Comparison of ENCODE assay signal across 34 mouse cellular contexts in genomic region chr8:113882558-113882957, GRCm38 (mm10). TPM values are rescaled to one million over a fixed set of nuclear protein-coding genes. Genes with fewer than 3 reads are reported as not detected.
"Had no signal": no experiment of that assay in that cellular context is flagged by ENCODE, and none has a peak within 500 bp of the region (broad histone marks: within the 10 kb centered on the region; RNA-seq: fewer than 3 reads in every experiment).

No protein-coding gene starts in this region.

- H3K9ac ChIP-seq: heart, embryonic 12.5 days; heart, embryonic 13.5 days; heart, embryonic 15.5 days; hindbrain, embryonic 12.5 days; hindbrain, embryonic 13.5 days; hindbrain, embryonic 14.5 days; hindbrain, embryonic 15.5 days; intestine, embryonic 15.5 days had no signal

- H3K4me1 ChIP-seq: heart, embryonic 12.5 days; heart, embryonic 15.5 days; hindbrain, embryonic 12.5 days; hindbrain, embryonic 13.5 days; hindbrain, embryonic 15.5 days; intestine, embryonic 15.5 days had no signal

- DNase-seq: heart, adult 2 months; heart, postnatal 14 days; heart, postnatal 36 days; heart, postnatal 4 days; kidney, adult 11 months; kidney, adult 18-20 months; kidney, adult 2 months; kidney, adult 8-10 months; kidney, adult 9 months; kidney, postnatal 14 days; kidney, postnatal 25 days; kidney, postnatal 4 days; layer of hippocampus, adult 9-11 months; layer of hippocampus, postnatal 36 days had no signal

- H3K4me2 ChIP-seq: heart, embryonic 12.5 days; heart, embryonic 13.5 days; heart, embryonic 15.5 days; hindbrain, embryonic 12.5 days; hindbrain, embryonic 13.5 days; hindbrain, embryonic 14.5 days; hindbrain, embryonic 15.5 days; intestine, embryonic 15.5 days had no signal

- H3K4me3 ChIP-seq: heart, adult 2 months; heart, embryonic 12.5 days; heart, embryonic 13.5 days; heart, embryonic 15.5 days; hindbrain, embryonic 10.5 days; hindbrain, embryonic 12.5 days; hindbrain, embryonic 13.5 days; hindbrain, embryonic 15.5 days; intestine, embryonic 15.5 days; layer of hippocampus, adult 2 months; left cerebral cortex, adult 2 months had no signal

- H3K9me3 ChIP-seq: heart, embryonic 12.5 days; heart, embryonic 13.5 days; heart, embryonic 15.5 days; hindbrain, embryonic 12.5 days; hindbrain, embryonic 13.5 days; hindbrain, embryonic 15.5 days; intestine, embryonic 15.5 days had no signal

- ATAC-seq: hindbrain, embryonic 16.5 days; hindbrain, postnatal 0 days; inflammation-experienced regulatory T-cells, adult 6 months; intestine, embryonic 15.5 days; intestine, embryonic 16.5 days; intestine, postnatal 0 days had no signal

- H3K27ac ChIP-seq: heart, adult 2 months; heart, embryonic 13.5 days; heart, embryonic 15.5 days; hindbrain, embryonic 10.5 days; hindbrain, embryonic 12.5 days; hindbrain, embryonic 13.5 days; hindbrain, embryonic 14.5 days; hindbrain, embryonic 15.5 days; hindbrain, postnatal 0 days; intestine, embryonic 15.5 days; kidney, postnatal 0 days; layer of hippocampus, adult 2 months; left cerebral cortex, adult 2 months had no signal

- H3K36me3 ChIP-seq: heart, embryonic 12.5 days; heart, embryonic 13.5 days; heart, embryonic 15.5 days; hindbrain, embryonic 10.5 days; hindbrain, embryonic 12.5 days; hindbrain, embryonic 13.5 days; hindbrain, embryonic 15.5 days; intestine, embryonic 15.5 days had no signal

- H3K27me3 ChIP-seq: heart, embryonic 12.5 days; heart, embryonic 13.5 days; heart, embryonic 15.5 days; hindbrain, embryonic 12.5 days; hindbrain, embryonic 13.5 days; hindbrain, embryonic 15.5 days; intestine, embryonic 15.5 days had no signal

RNA-seq across cellular contexts. Expression of gene Adamts18, which starts 34.0 kb away (rescaled TPM):
- total RNA-seq: heart, adult 2 months; heart, adult 8-10 months; heart, postnatal 25 days; heart, postnatal 36 days; hematopoietic stem cell, adult 5-6 weeks had no signal
- polyA plus RNA-seq: inflammation-experienced regulatory T-cells, adult 6 months; kidney, adult 2 months had no signal
